Mouse (Mus musculus): ENCODE data around the gene Rmi1. TPM values are rescaled to one million over a fixed set of nuclear protein-coding genes. Genes with fewer than 3 reads are reported as not detected.
"Not testable (repeated sequence)": the region's sequence is repeated elsewhere in the genome, so short reads cannot be mapped to it uniquely, and the experiment has no call there.

Rmi1 gene
- polyA plus RNA-seq, 1 experiment, result 31.7 TPM

DNA sequence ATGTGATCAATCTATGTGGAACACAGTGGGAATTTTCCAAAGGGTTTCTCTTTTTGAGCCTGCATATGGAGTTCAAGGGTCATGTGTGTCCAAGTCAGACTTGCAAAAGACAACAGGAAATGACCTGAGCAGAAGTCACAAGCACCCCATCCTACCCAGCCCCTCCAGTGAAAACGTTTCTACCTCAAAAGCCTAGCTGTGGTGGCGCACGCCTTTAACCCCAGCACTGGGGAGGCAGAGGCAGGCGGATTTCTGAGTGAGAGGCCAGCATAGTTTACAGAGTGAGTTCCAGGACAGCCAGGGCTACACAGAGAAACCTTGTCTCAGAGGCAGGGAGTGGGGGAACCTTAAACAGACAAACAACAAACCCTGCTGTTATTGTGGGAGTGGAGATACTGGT, 50.2 kb downstream of the Rmi1 start:
- Histone ChIP-seq H3K27ac (ENCODE audit: insufficient read depth, low read length) (no peak overlapping the region), H3K36me3 (ENCODE audit: control insufficient read depth, insufficient read depth, low read length, poor library complexity, severe bottlenecking) (no peaks in the 10 kb centered on the region), H3K4me3 (ENCODE audit: low read depth, low read length) (no peak overlapping the region), H3K27me3 (ENCODE audit: control insufficient read depth, insufficient read depth, low read length, poor library complexity, severe bottlenecking) (no peaks in the 10 kb centered on the region), H3K9me3 (replicated peaks; ENCODE audit: control insufficient read depth, insufficient read depth, low read length, poor library complexity, severe bottlenecking) (no peaks in the 10 kb centered on the region), H3K4me1 (ENCODE audit: control insufficient read depth, insufficient read depth, low read length) (no peaks in the 10 kb centered on the region), H3K9ac (ENCODE audit: low read depth, poor library complexity, severe bottlenecking) (no peak overlapping the region; the same call in 1 of the 2 replicates)
- TF ChIP-seq POLR2A (IDR thresholded peaks at IDR 0.05; ENCODE audit: insufficient read depth, low read length) (no peak), EP300 (IDR thresholded peaks at IDR 0.05; ENCODE audit: insufficient read depth, low read depth, low read length) (no peak), CTCF (IDR thresholded peaks at IDR 0.05; ENCODE audit: low read depth, low read length) (no peak)

DNA sequence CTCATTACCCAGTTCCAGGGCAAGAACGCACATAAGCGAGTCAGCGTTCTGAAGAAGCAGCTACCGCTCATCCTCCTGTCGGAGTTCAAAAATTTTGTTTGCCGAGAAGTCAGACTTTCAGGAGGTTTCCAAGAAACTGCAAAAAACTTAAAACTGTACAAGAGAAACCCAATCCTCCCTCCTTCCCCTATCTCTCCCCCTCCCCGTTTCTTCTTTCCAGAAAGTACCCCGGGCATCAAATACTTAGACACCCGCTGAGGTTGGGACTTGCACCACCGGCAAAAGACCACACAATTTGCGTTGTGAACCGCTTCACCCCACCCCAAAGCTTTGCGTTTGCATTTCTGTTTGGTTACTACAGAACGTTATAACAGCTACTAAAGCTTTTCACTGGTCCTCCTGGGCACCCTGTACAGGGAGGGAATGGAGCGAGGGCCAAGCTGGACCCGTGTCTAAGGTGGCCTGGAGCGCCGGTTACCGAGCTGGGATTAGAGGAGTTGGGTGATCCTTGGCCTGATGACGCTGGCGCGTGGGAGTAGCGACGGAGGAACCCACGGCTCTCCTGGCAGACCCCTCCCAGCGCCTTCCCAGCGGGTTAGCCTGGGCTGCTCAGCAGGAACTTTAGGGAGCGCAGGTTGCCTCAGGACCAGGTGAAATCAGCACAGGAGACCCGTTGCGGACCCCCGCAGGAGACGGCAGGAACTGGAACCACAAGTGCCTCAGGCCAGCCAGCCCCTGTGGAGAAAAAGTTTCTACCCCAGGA, 50.8 kb downstream of the Rmi1 start:
- no peaks in the 10 kb centered on the region for H3K36me3 ChIP-seq (ENCODE audit: control insufficient read depth, insufficient read depth, low read length, poor library complexity, severe bottlenecking)
- H3K4me1 ChIP-seq (ENCODE audit: control insufficient read depth, insufficient read depth, low read length), result no peaks in the 10 kb centered on the region
- peak overlapping the region; percentile 29 for H3K4me3 ChIP-seq (ENCODE audit: low read depth, low read length)
- H3K9ac ChIP-seq (ENCODE audit: low read depth, poor library complexity, severe bottlenecking), result peak overlapping the region; percentile 36
- no peaks in the 10 kb centered on the region for H3K27me3 ChIP-seq (ENCODE audit: control insufficient read depth, insufficient read depth, low read length, poor library complexity, severe bottlenecking)
- no peak overlapping the region for H3K27ac ChIP-seq (ENCODE audit: insufficient read depth, low read length)
- TF ChIP-seq POLR2A (IDR thresholded peaks at IDR 0.05; ENCODE audit: insufficient read depth, low read length) (no peak), CTCF (IDR thresholded peaks at IDR 0.05; ENCODE audit: low read depth, low read length) (no peak), EP300 (IDR thresholded peaks at IDR 0.05; ENCODE audit: insufficient read depth, low read depth, low read length) (no peak)
- no peaks in the 10 kb centered on the region for H3K9me3 ChIP-seq (replicated peaks; ENCODE audit: control insufficient read depth, insufficient read depth, low read length, poor library complexity, severe bottlenecking)

GRCm38 (mm10) chr13:58453541-58453940, 51.5 kb downstream of the Rmi1 start:
- no peak overlapping the region for H3K9ac ChIP-seq (ENCODE audit: low read depth, poor library complexity, severe bottlenecking)
- H3K27ac ChIP-seq (ENCODE audit: insufficient read depth, low read length), result no peak overlapping the region
- H3K36me3 ChIP-seq (ENCODE audit: control insufficient read depth, insufficient read depth, low read length, poor library complexity, severe bottlenecking), result no peaks in the 10 kb centered on the region
- H3K27me3 ChIP-seq (ENCODE audit: control insufficient read depth, insufficient read depth, low read length, poor library complexity, severe bottlenecking), result no peaks in the 10 kb centered on the region
- TF ChIP-seq POLR2A (IDR thresholded peaks at IDR 0.05; ENCODE audit: insufficient read depth, low read length), result no peak
- no peak for TF ChIP-seq EP300 (IDR thresholded peaks at IDR 0.05; ENCODE audit: insufficient read depth, low read depth, low read length)
- H3K4me1 ChIP-seq (ENCODE audit: control insufficient read depth, insufficient read depth, low read length), result no peaks in the 10 kb centered on the region
- no peaks in the 10 kb centered on the region for H3K9me3 ChIP-seq (replicated peaks; ENCODE audit: control insufficient read depth, insufficient read depth, low read length, poor library complexity, severe bottlenecking)
- no peak overlapping the region for H3K4me3 ChIP-seq (ENCODE audit: low read depth, low read length)

GRCm38 (mm10) chr13:58456547-58456946, 54.5 kb downstream of the Rmi1 start:
- H3K27ac ChIP-seq (ENCODE audit: insufficient read depth, low read length), result no peak overlapping the region
- TF ChIP-seq POLR2A (IDR thresholded peaks at IDR 0.05; ENCODE audit: insufficient read depth, low read length), result no peak
- no peak for TF ChIP-seq CTCF (IDR thresholded peaks at IDR 0.05; ENCODE audit: low read depth, low read length)
- TF ChIP-seq EP300 (IDR thresholded peaks at IDR 0.05; ENCODE audit: insufficient read depth, low read depth, low read length), result no peak
- no peaks in the 10 kb centered on the region for H3K4me1 ChIP-seq (ENCODE audit: control insufficient read depth, insufficient read depth, low read length)

DNA sequence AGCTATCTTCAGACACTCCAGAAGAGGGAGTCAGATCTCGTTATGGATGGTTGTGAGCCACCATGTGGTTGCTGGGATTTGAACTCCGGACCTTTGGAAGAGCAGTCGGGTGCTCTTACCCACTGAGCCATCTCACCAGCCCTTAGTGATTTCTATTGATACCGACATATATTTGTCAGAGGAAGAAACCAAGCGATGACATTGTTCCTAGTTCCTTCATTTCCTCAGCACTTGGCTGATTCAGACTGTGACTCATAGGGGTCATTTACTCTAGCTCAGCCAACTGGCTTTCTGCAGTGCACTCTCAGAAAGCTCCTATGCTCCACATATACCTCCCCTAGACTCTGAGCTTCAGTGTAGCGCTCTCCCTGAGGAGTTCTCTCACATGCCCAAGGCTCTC, 56.8 kb downstream of the Rmi1 start:
- H3K27me3 ChIP-seq (ENCODE audit: control insufficient read depth, insufficient read depth, low read length, poor library complexity, severe bottlenecking); H3K4me1 ChIP-seq (ENCODE audit: control insufficient read depth, insufficient read depth, low read length): not testable (repeated sequence)

More at GRCm38 (mm10) chr13:58456547-58456946, 54.5 kb downstream of the Rmi1 start:
- Histone ChIP-seq H3K4me3 (ENCODE audit: low read depth, low read length) (no peak overlapping the region), H3K9ac (ENCODE audit: low read depth, poor library complexity, severe bottlenecking) (no peak overlapping the region), H3K9me3 (replicated peaks; ENCODE audit: control insufficient read depth, insufficient read depth, low read length, poor library complexity, severe bottlenecking) (no peaks in the 10 kb centered on the region), H3K36me3 (ENCODE audit: control insufficient read depth, insufficient read depth, low read length, poor library complexity, severe bottlenecking) (no peaks in the 10 kb centered on the region), H3K27me3 (ENCODE audit: control insufficient read depth, insufficient read depth, low read length, poor library complexity, severe bottlenecking) (no peaks in the 10 kb centered on the region)

More for the DNA sequence above, 56.8 kb downstream of the Rmi1 start:
- not testable (repeated sequence) for H3K9me3 ChIP-seq (replicated peaks; ENCODE audit: control insufficient read depth, insufficient read depth, low read length, poor library complexity, severe bottlenecking); H3K9ac ChIP-seq (ENCODE audit: low read depth, poor library complexity, severe bottlenecking); H3K36me3 ChIP-seq (ENCODE audit: control insufficient read depth, insufficient read depth, low read length, poor library complexity, severe bottlenecking); H3K4me3 ChIP-seq (ENCODE audit: low read depth, low read length); H3K27ac ChIP-seq (ENCODE audit: insufficient read depth, low read length)

Other genes with a start within 250 kb of the Rmi1 start
- gene Idnk, start 244.6 kb upstream of the Rmi1 start, polyA plus RNA-seq (2011; ENCODE audit: insufficient read depth, insufficient read length, low read depth, missing spikeins), result 25.1 and 28.9 TPM in 2 replicates
- gene Ubqln1, start 186.6 kb upstream of the Rmi1 start, polyA plus RNA-seq (2011; ENCODE audit: insufficient read depth, insufficient read length, low read depth, missing spikeins), result 176 and 182 TPM in 2 replicates
- 41.8 and 44.2 TPM in 2 replicates for gene Gkap1, start 126.5 kb upstream of the Rmi1 start, polyA plus RNA-seq (2011; ENCODE audit: insufficient read depth, insufficient read length, low read depth, missing spikeins)
- gene Kif27, start 43.1 kb upstream of the Rmi1 start, polyA plus RNA-seq (2011; ENCODE audit: insufficient read depth, insufficient read length, low read depth, missing spikeins), result 1.4 and 2.2 TPM in 2 replicates
- gene 2210016F16Rik, start 17.0 kb upstream of the Rmi1 start, polyA plus RNA-seq (2011; ENCODE audit: insufficient read depth, insufficient read length, low read depth, missing spikeins), result 5.8 and 7.1 TPM in 2 replicates
- 2,168 and 2,237 TPM in 2 replicates for gene Hnrnpk, start 1.1 kb downstream of the Rmi1 start, polyA plus RNA-seq (2011; ENCODE audit: insufficient read depth, insufficient read length, low read depth, missing spikeins)
- gene Slc28a3, start 208.6 kb downstream of the Rmi1 start, polyA plus RNA-seq (2011; ENCODE audit: insufficient read depth, insufficient read length, low read depth, missing spikeins), result 0.31 and 0.75 TPM in 2 replicates

Measured in ES-Bruce4 (cell line).